Mouse (Mus musculus) limb, embryonic 11.5 days (tissue): ENCODE results near the gene Cul9. TPM values are rescaled to one million over a fixed set of nuclear protein-coding genes. Genes with fewer than 3 reads are reported as not detected.
A peak's percentile ranks its signal among the peaks of the same experiment; 100 is the strongest.

Experiments used
- ATAC-seq: fragments of 200-750 bp; cut with Nextera tagmentation; 2 replicates; pipeline ENCODE4 v1.8.0; 2017; ENCODE audit warnings: low read depth; ENCODE audit not compliant: insufficient number of reproducible peaks, low FRiP score, low TSS enrichment
- DNase-seq: peaks from one replicate; pipeline ENCODE4 v3.0.0-alpha.2; 2015; ENCODE audit warnings: low spot score
- H3K27ac ChIP-seq: fragments of 300-500 bp; sonication (generic); replicated peaks from 2 replicates; pipeline ENCODE4 v1.5.1; 2014; ENCODE audit warnings: low read depth, mild to moderate bottlenecking, low read length
- H3K27me3 ChIP-seq: fragments of 300-500 bp; sonication (generic); 2 replicates; pipeline ENCODE4 v1.6.1; 2014; ENCODE audit warnings: mild to moderate bottlenecking, low read length, mixed read lengths; ENCODE audit not compliant: control insufficient read depth, insufficient read depth
- H3K36me3 ChIP-seq: fragments of 300-500 bp; sonication (generic); 2 replicates; pipeline ENCODE4 v1.6.1; 2014; ENCODE audit warnings: mild to moderate bottlenecking, low read length, moderate library complexity, mixed read lengths; ENCODE audit not compliant: control insufficient read depth, insufficient read depth
- H3K4me1 ChIP-seq: fragments of 300-500 bp; sonication (generic); 2 replicates; pipeline ENCODE4 v1.6.1; 2014; ENCODE audit warnings: low read length, mixed read lengths; ENCODE audit not compliant: control insufficient read depth, insufficient read depth
- H3K4me2 ChIP-seq: fragments of 300-500 bp; sonication (generic); 2 replicates; pipeline ENCODE4 v1.6.1; 2014; ENCODE audit warnings: low read depth, mild to moderate bottlenecking, moderate library complexity; ENCODE audit not compliant: severe bottlenecking
- H3K4me3 ChIP-seq: fragments of 300-500 bp; sonication (generic); 2 replicates; pipeline ENCODE4 v1.5.1; 2014; ENCODE audit warnings: low read depth, low read length
- H3K9ac ChIP-seq: fragments of 300-500 bp; sonication (generic); 2 replicates; pipeline ENCODE4 v1.6.1; 2014; ENCODE audit warnings: mild to moderate bottlenecking, low read length
- H3K9me3 ChIP-seq: fragments of 300-500 bp; sonication (generic); 2 replicates; pipeline ENCODE4 v1.6.1; 2016; ENCODE audit warnings: low read length; ENCODE audit not compliant: control insufficient read depth
- WGBS: fragments of 180-500 bp; shearing (Covaris S2); extraction: QIAGEN DNeasy Blood & Tissue Kit; methylation state at CpG from one replicate; pipeline ENCODE4 v1.1.7; 2014; 5-methylcytosine and 5-hydroxymethylcytosine counted together
- polyA plus RNA-seq: library from polyadenylated mRNA; unstranded; fragments of >200 nt; fragmentation: Nextera tagmentation; extraction: Ambion mirVana; gene quantifications from 2 replicates; pipeline ENCODE4 v1.2.1, GENCODE M21; 2014

Cul9 gene
- polyA plus RNA-seq, 1 experiment from 2014 or later = 3.9 TPM

DNA sequence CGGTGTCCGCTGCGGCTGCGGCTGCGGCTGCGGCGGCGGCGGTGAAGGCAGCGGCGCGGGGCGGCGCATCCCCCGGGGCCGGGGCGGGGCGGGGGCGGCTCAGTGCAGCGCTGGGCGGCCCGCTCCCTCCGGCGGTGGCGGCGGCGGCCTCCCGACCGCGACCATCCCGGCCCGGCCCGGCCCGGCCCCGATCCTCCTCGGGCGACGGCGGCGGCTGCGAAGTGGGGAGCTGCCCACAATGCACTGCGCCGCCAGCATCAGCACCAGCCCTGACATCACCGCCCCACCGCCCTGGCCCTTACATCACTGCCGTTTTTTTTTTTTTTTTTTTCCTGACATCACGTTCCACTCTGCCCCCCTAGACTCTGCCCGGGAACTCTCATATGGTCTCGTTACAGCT lies 58.8 kb downstream of the Cul9 start, which contains the start of gene Ttbk1:
Ttbk1 (minus strand) TSS at position 245 of the 400 bp plus-strand sequence.
- DNase-seq (peak; percentile 42), ATAC-seq (no peak)
- WGBS = 2% methylated on average over 24 of the region's 49 CpGs
- Histone ChIP-seq H3K27me3 (peaks cover 60% of the 10 kb centered on the region), H3K36me3 (no peaks in the 10 kb centered on the region), H3K9me3 (no peaks in the 10 kb centered on the region), H3K4me1 (peaks cover 10% of the 10 kb centered on the region), H3K4me3 (peak within 1 kb of the TSS; percentile 45), H3K27ac (no peak within 1 kb of the TSS), H3K9ac (peak within 1 kb of the TSS; percentile 63), H3K4me2 (peak within 1 kb of the TSS; percentile 84)

- DNase-seq (peak; percentile 28), ATAC-seq (no peak)
- Histone ChIP-seq H3K27me3 (peaks cover 60% of the 10 kb centered on the region), H3K27ac (no peak overlapping the region), H3K9ac (peak overlapping the region; percentile 63), H3K4me2 (peak overlapping the region; percentile 84), H3K9me3 (no peaks in the 10 kb centered on the region), H3K4me3 (peak overlapping the region; percentile 45), H3K4me1 (peaks cover 10% of the 10 kb centered on the region), H3K36me3 (no peaks in the 10 kb centered on the region)
- 3% methylated on average over 14 of the region's 22 CpGs for WGBS
Measured at GRCm38 (mm10) chr17:46486995-46487394, 59.2 kb downstream of the Cul9 start.

GRCm38 (mm10) chr17:46484461-46484875 lies 61.7 kb downstream of the Cul9 start:
- WGBS = 11% methylated on average over 6 of the region's 6 CpGs
- Histone ChIP-seq H3K4me3 (no peak overlapping the region), H3K4me2 (no peak overlapping the region), H3K9me3 (no peaks in the 10 kb centered on the region), H3K9ac (no peak overlapping the region), H3K27ac (no peak overlapping the region), H3K4me1 (peaks cover 10% of the 10 kb centered on the region), H3K27me3 (peaks cover 59% of the 10 kb centered on the region), H3K36me3 (no peaks in the 10 kb centered on the region)
- ATAC-seq = no peak
- DNase-seq = no peak

- DNase-seq (no peak), ATAC-seq (no peak)
- 2% methylated on average over 13 of the region's 13 CpGs for WGBS
- Histone ChIP-seq H3K4me1 (peaks cover 10% of the 10 kb centered on the region), H3K9ac (no peak overlapping the region), H3K36me3 (no peaks in the 10 kb centered on the region), H3K4me2 (peak overlapping the region; percentile 51), H3K27ac (no peak overlapping the region), H3K4me3 (peak overlapping the region; percentile 21), H3K9me3 (no peaks in the 10 kb centered on the region), H3K27me3 (peaks cover 58% of the 10 kb centered on the region)
Measured at GRCm38 (mm10) chr17:46484021-46484431, 62.2 kb downstream of the Cul9 start.

DNA sequence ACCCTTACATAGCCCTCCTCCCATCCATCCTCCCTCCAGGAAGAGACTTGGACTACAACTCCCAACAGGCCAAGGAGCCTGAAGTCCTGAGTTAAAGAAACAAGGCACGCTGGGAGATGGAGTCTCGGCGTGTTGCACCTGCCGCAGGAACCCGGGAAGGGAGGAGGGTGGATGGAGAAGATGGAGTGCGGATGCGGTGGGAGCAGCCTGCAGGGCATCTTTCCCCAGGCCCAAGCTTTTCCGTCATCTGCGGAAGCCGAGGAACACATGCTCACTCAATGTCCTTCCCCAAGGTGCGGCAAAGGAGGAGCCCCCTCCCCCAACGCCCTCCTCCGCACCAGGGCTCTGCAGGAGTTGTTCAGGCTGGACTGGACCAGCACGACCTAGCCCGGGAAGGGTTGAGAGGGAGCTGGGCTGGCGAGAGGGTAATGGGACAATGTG lies 62.6 kb downstream of the Cul9 start:
- Histone ChIP-seq H3K9ac (no peak overlapping the region), H3K9me3 (no peaks in the 10 kb centered on the region), H3K4me3 (peak overlapping the region; percentile 21), H3K4me2 (peak overlapping the region; percentile 51), H3K36me3 (no peaks in the 10 kb centered on the region), H3K27me3 (peaks cover 55% of the 10 kb centered on the region), H3K4me1 (peaks cover 10% of the 10 kb centered on the region), H3K27ac (no peak overlapping the region)
- DNase-seq (peak; percentile 58), ATAC-seq (no peak)
- WGBS = under 1% methylated on average over 16 of the region's 16 CpGs

DNA sequence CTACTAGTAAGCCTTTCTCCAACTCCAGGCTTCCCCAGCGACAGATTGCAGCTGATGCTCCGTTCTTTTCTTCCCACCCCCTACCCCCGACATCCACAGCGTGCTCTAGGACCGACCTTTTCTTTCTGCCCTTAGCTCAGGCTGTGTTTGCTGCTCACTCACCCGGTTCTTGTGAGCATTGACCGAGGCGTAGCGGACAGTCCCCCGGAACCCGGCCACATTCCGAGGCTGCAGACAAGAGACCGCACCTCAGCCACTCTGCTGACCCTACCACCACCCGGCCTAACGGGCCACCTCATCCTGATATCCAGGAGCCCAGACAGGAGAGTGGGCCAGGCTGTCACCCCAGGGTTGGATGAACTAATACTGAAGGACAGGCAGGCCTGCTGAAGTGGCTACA lies 68.9 kb downstream of the Cul9 start:
- Histone ChIP-seq H3K27ac (no peak overlapping the region), H3K9ac (no peak overlapping the region), H3K36me3 (no peaks in the 10 kb centered on the region), H3K4me1 (no peaks in the 10 kb centered on the region), H3K27me3 (no peaks in the 10 kb centered on the region), H3K4me2 (no peak overlapping the region), H3K9me3 (no peaks in the 10 kb centered on the region), H3K4me3 (no peak overlapping the region)
- no peak for ATAC-seq
- 90% methylated on average over 15 of the region's 15 CpGs for WGBS
- no peak for DNase-seq

DNA sequence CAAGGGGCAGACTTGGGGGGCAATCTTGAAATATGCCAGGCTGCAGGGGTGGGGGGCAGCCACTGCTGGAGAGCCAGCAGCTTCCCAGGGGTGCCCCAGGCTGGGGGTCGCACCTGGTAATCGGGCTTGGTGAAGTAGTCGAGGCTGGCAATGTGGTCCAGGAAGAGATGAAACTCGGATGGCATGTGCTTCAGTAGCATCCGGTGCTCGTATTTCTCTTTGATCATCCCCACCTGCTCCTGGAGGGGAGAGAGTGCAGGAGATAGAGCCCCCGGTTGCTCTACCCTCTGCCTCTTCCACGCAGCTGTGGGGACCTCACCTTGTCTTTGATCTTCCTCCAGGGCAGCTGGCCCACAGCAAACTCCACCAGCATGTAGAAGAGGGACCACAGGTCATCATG lies 69.6 kb downstream of the Cul9 start:
- no peaks in the 10 kb centered on the region for H3K4me1 ChIP-seq
- no peaks in the 10 kb centered on the region for H3K27me3 ChIP-seq
- H3K9ac ChIP-seq = no peak overlapping the region
- H3K4me3 ChIP-seq = no peak overlapping the region
- no peaks in the 10 kb centered on the region for H3K36me3 ChIP-seq
- 65% methylated on average over 8 of the region's 8 CpGs for WGBS
- no peak for ATAC-seq
- H3K27ac ChIP-seq = no peak overlapping the region
- no peak overlapping the region for H3K4me2 ChIP-seq
- H3K9me3 ChIP-seq = no peaks in the 10 kb centered on the region
- no peak for DNase-seq

DNA sequence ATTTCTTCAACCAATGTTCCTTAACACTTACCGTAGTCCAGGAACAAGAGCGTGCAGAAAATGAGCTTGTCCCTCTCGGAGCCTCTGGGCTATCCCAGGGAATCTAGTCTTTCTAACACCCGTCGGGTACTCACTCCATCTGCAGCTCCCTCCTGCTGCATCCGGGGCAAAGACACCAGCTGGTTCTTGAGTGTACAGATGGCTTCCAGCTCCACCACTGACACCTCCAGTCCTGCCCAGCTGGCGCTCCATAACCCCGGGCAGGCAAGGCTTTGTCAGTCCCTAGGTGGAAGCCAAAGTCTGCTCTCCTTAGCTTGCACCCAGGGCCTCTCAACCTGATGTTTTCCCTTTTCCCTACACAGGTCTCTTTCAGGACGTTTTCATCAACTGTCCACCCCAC lies 78.4 kb downstream of the Cul9 start:
- Histone ChIP-seq H3K9ac (no peak overlapping the region), H3K4me1 (peaks cover 3% of the 10 kb centered on the region; the same call in 1 of the 2 replicates), H3K27ac (no peak overlapping the region), H3K4me2 (no peak overlapping the region), H3K36me3 (no peaks in the 10 kb centered on the region), H3K9me3 (no peaks in the 10 kb centered on the region), H3K27me3 (no peaks in the 10 kb centered on the region), H3K4me3 (no peak overlapping the region)
- no peak for ATAC-seq
- WGBS = 70% methylated on average over 9 of the region's 9 CpGs
- DNase-seq = no peak

DNA sequence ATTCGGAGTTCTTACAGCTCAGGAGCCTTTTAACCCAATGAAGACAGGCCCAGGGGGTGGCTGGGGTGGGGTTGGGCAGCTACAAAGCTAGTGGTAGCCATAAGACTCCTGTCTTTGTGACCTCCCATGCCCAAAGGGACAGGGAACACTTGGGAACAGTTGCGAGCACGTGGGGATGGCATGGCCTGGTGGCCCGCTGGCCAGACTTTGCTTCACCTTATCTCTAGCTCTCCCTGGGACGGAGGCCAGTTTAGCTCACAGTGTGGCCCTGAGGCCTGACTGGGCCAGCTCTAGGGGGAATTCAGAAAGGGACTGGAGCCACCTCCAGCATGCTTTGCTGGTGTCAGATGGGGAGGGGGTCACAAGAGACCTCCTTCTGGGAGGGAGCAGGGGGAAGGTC lies 84.0 kb downstream of the Cul9 start:
- no peaks in the 10 kb centered on the region for H3K36me3 ChIP-seq
- H3K9me3 ChIP-seq = no peaks in the 10 kb centered on the region
- DNase-seq = no peak
- no peak for ATAC-seq
- H3K4me1 ChIP-seq = no peaks in the 10 kb centered on the region; the same call in 1 of the 2 replicates
- H3K27me3 ChIP-seq = peaks cover 40% of the 10 kb centered on the region
- H3K4me3 ChIP-seq = no peak overlapping the region
- no peak overlapping the region for H3K27ac ChIP-seq
- H3K9ac ChIP-seq = no peak overlapping the region
- 77% methylated on average over 5 of the region's 5 CpGs for WGBS
- H3K4me2 ChIP-seq = no peak overlapping the region
